Mouse (Mus musculus): Measurements from ENCODE around the gene Rnf185. TPM values are rescaled to one million over a fixed set of nuclear protein-coding genes. Genes with fewer than 3 reads are reported as not detected.

Rnf185 gene
- total RNA-seq, 2 experiments from 2014 or later, result 19.6 to 21.3 TPM

DNA sequence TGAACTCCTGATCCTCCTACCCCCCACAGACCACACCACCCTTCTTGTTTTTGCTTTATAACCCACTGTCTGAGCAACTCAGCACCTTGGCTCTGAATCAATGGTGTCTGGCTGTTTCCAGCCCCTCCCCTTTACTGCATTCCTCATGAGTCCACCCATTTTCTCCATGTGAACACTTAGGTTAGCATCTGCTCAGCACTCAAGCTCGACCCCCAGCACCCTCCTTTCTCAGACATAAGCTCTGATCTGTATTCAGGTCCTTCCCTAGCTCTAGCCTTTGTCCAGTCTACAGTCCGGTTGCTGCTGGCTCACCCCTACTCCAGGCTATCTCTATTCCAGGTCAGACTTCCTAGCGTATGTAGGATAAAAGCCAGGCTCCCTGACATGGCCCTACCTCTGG lies 56.1 kb downstream of the Rnf185 start:
- no peak for DNase-seq

DNA sequence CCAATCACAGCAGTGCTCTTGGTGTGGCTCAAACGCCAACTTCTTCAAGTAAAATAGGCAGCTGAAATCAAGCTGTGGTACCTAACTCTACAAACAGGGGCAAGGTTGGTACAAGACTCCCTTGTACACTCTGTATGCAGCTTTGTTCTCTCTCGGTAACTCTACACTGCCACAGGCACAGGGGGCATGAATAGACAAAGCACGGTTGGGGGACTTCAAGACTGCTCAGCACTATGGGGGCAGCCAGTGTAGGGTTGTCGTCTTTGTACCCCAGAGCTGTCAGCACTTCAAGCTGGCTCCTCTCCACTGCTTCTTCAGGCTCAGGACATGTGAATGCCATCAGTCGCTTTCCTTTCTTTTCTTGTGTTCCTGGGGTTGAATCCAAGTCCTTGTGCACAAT lies 57.6 kb downstream of the Rnf185 start:
- no peak for DNase-seq

DNA sequence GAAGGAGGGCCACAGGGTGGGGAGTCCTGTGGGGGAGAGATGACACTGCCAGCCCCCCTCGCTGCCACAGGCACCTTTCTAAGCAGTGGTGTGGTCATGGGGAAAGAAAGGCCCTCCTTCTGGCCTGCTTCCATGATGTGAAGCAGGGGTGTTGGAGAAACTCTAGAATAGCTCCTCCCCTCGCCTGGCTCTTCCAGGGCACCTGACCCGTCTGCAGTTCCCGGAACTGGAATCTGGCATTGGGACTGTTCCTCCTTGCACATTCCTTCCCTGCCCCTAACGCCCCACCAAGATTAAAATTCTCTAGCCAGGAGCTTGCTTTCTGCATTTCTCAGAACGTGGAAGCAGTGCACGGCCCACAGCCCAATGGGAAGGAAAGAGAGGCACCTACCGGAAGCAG lies 59.6 kb downstream of the Rnf185 start:
- no peak for DNase-seq

DNA sequence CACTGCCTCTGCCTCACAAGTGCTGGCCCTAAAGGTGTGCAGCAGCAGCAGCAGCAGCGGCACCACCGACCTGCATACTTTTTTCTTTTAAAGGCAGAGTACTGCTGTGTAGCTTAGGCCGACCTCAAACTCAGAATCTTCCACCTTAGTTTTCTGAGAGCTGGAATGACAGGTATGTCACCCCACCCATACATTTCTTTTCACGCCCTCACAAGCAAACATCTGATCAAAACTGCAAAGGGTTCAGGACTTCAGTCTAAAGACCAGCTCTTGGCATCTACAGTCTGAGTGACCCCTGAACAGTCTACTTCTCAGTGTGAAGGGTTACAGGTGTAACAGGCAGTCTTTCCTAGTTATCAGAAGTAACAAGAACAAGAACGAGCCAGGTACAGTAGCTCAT lies 61.4 kb downstream of the Rnf185 start:
- DNase-seq, result no peak

DNA sequence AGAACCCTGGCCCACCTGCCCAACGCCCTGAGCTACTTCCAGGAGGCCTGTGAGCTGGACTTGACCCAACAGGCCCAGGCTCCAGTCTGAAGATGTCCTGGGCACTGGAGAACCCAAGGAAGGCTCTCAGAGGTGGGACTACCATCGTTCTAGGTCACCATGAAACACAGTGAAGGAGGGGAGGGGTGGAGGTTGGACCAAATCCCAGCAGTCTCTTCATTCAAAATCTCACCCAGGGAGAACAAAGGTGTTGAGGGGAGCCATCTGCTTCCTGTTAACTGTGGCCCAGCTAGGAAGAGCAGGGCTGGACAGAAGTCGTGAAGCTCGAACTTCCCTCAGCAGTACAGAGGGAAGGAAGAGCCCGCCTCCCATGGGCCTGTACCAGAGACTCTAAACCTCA lies 62.2 kb downstream of the Rnf185 start:
- no peak for DNase-seq

DNA sequence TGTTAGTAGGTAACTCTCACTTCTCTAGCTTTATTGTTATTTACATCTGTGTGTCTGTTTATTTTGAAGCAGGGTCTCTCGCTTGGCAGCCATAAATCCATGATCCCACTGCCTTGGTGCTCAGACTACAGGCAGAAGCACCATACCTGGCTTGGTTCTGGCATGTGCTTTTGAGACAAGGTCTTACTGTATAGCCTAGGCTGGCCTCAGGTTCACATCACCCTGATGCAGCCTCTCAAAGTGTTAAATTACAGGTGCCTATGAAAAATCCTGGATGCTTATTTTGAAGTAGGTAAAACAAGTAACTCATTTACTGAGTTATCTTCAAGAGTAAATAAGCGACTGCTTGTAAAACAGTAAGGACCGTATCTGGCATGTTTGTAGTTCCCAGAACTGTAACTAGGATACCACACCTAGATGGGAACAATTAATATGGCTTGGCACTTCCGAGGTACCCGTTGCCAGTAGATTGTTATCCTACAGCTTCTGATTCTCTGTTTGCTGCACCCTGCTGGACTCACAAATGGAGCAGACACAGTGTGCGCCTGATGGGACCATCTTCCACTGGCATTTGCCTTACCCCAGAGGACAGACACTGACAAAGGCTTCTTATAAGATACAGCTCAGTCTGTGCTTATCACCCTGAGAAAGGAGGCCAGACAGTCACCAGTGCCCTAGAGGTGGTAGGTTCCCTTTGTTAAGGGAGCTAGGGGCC lies 64.5 kb downstream of the Rnf185 start:
- DNase-seq, result no peak

DNA sequence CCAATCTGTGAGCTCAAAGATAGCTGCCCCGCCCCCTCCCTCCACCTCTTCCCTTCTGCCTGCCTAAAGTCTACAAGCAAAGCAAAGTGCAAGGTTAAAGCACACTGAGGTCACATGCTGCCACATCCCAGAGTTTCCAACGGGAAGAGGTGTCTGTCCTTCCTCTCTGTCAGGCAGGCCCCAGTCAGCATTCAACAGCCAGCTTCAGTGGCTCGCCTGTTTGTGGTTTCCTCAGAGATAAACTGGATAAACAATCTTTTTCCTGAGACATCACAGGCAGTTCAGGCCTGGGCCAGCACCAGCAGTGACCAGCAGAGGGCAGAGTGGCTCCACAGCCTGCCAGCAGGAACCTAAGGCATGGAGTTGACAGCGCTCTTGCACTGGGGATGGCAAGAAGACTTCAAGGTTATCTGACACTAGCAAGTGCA lies 65.2 kb downstream of the Rnf185 start:
- peak; percentile 91 for DNase-seq

DNA sequence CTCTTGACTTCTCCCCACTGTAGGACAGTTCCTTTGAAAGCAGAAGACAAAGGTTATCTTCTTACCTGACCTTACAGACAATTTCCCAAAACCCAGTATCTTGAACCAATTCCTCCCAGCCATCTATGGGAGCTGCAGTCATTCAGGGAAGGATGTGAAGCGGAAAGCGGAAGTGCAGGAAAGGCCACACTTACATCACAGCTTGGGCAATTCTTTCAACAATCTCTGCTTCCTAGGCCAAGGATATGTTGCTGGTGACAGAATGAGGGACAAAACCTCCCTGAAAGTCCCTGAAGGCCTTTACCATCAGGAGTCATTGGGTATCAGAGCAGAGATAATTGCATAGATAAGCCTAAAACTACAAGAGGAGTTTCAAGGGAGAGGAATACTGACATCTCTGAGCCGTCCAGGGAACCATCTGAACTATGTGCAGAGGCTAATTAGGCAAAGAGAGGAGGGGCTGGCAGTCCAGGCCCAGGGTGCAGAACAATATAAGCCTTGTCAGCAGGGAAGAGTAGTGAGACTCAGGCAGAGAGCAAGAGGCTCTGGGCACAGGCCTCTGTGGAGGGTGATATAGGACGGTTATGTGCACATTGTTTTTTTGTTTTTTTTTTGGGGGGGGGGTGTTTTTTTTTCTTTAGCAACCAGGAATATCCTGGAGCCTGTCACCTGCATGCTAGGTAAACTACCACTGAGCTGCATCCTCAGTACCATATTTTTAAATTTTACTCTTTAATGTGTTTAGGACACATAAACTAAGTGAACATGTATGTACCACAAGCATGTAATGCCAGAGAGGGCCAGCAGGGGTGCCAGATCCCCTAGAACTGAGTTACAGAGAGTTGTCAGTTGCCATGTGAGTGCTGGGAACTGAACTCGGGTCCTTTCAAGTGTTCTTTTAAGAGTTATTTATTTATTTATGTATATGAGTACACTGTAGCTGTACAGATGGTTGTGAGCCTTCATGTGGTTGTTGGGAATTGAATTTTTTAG lies 69.3 kb downstream of the Rnf185 start:
- no peak for DNase-seq

DNA sequence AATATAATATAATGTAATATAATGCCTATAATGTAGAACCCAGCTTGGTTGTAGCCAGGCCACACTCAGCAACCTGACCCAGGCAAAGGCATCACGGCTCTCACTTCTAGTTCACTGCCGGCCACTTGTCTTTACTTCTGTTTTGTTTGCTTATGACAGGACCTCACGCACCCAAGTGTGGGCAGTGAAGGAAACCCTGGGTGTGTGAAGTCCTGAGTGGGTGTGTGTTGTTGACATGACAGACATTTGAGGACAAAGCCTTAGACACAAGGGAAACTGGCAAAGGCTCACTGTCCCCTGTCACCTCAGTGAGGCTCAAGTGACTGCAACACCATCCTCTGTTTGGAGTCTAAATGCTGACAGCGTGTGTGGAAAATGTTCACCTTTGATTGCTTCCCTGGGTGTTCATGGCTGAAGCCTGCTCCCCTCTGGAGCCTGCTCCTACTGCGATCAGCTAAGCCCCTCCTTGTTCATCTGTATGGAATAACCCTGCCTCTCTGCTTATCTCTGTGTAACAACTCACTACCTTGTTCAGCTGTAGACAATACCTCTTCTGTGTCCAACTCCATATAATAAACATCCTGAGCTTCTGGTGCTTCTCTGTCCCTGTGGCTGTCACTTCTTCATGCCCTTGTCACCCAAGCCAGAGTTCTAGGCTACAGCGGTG lies 70.9 kb downstream of the Rnf185 start:
- DNase-seq, result no peak

DNA sequence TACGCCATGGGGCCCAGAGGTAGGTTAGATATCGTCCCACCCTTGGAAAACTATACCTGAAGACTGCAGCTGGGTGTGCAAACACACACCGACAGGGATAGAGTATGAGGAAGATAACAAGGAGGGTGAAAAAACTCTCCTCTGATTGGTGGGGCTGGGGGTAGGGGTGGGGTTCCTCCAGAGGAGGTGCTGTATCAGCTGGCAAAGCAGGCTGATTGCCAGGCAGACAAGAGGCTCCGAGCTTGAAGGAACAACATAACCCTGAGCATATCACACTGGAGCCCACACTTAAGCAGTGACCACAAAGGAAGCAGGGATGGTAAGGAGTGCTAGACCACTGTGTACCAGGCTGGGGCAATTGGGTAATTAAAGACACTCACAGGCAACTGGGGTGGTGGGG lies 72.7 kb downstream of the Rnf185 start:
- no peak for DNase-seq

DNA sequence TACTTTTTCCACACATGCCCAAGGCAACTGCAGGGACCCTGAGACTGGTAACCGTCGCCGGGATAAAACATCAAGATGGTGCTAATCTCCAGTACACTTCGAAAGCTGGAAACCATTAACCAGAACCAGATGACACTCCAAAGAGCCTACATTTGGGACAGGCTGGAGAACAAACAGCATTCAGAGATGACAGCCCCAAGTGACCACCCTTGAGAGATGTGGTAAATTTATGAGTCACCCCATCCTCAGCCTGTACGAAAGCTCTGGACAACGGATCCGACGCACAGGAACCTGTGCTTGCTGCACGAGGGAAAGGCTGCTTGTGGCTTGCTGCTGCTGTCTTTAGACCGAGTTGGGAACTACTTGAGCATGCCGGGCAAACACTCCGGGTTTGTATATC lies 77.4 kb downstream of the Rnf185 start:
- DNase-seq, result no peak

DNA sequence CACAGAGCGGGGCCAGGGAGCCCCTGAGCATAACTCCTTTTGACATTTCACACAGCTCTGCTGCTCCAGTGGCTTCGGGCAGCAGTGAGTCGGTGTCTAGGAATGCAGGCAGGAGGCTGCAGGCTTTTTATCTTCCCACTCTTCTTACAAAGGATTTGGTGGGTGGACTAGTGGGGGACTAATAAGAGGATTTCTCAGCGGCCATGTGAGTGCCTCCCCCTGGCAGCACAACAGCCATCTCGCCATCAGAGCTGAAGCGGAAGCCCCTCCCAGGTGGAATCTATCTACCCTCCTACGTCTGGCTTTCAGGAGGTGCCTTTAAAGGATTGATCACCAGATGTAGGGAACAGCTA lies 77.9 kb downstream of the Rnf185 start:
- DNase-seq, result no peak

DNA sequence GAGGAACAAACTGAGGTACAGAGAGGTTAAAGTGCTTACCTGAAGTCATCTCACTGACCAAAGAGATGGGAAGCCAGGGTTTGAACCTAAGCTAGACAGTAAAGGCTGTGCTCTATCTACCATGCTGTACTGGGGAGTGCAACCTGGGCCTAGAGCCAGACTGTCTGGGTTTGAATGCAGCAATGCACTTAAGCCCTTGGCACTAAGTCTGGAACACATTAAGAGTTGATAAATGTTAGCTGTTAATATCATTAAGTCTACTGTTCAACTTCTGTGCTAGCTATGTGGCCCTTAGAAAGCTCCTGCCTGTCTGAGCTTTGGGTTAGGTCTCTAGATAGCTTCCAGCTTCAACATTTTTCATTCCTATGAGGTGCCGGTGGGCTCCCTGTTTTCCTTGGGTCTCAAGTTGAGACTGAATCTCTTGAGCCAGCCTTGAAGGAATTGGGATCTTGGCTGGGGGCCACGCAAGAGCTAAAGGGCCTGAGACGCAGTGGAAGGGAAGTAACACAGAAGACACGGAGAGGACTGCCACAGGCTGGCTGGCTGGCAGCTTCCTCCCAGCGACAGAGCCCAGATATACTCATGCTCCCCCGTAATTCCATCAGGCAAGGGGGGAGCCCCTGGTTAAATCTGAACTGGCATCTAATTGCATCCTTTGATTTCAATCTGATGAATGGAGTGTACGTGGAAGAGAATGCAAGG lies 78.4 kb downstream of the Rnf185 start:
- DNase-seq, result peak; percentile 21

DNA sequence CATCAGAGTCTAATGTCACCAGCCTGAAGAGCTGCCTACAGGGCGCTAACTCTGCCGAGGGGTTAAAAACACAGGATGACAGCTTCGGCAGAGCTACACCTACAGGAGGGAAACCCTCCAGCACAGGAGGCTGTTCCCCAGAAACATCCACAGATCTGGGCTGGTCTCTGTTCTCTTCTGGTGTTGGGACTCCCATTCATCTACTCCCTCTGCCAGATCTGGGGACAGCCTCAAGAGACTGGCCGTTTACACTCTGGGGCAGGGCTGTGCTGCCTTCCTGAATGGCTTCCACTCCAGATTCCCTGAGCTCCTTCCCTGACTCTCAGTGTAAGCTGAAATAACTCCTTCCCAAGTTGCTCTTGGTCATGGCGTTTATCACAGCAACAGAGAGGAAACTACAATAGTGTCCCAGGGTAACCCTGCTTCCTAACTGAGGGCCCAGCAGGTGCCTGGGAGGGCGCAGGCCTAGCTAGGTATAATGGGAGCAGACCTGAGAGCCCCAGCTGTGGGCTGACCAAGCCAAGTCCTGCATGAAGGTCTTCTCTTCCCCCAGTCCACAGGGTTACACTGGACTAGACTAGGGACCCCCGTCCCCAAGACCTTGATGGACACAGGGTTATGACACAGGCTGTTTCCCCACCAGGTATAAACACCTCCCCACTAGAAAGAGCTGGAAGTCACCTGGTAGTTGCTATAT lies 80.4 kb downstream of the Rnf185 start:
- DNase-seq, result no peak

DNA sequence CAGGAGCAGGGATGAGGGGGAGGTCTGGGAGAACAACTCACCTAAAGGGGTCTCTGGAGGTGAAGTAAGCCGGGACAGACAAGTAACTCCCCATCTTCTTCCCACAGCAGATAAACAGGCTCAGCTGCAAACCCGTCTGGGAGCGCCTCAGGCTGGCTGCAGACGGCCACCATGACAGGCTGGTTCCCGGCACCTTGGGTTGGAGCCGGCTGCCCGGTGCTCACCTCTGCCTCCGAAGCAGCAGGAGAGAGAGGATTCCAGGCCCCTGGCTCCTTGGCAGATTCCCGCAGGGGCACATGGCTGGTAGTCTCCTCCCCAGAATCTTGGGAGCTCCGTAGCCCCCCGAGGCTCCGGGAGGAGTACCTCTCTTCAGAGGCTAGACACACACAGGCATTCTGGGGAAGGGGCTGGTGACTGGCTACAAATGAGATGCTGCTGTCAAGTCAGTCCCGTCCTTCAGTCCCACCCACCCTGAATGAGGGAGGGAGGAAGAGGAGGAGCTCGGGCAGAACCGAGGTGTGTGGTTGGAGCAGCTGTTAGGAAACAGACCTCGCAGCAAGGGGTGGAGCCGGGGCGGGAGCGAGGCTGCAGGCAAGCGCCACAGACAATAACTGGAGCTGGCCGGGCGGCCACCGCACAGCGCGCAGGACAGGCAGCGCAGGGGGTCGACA lies 81.1 kb downstream of the Rnf185 start:
- peak; percentile 77 for DNase-seq

DNA sequence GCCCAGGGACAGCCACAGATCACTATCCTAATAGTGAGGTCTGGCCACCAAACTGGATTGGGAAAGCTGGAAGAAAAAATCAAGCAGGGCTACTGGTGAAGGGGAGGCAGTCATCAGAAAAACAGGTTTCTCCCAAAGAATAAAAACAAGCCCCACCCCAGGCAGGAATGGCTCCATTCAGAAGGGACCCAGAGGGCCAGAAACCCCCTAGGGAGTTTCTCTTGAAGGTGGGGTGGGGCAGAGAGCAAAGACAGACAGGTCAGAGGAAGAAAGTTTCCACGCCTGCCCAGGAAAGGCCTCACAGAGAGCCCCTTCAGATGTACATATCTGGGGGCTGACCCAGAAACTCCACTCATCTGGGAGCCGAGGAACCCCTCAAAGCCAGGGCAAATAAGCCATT lies 82.0 kb downstream of the Rnf185 start:
- DNase-seq, result no peak

DNA sequence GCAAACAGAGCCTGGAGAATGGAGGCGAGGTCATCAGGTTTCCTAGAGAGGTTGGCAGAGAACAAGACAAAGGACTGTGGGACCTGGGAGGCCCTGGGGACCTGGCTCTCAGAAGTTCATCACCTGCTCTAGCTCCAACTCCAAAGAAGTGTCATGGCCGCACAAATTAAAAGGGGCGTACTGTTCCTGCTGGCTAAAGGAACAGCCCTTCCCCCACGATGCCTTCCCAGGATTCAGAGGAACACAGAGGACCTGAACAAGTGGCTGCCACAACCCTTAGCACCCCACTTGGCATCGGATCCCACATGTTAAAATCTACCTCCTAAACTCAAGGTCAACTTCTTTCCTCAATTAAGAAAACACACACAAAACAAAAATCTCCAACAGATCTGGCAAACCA lies 82.7 kb downstream of the Rnf185 start:
- DNase-seq, result no peak

DNA sequence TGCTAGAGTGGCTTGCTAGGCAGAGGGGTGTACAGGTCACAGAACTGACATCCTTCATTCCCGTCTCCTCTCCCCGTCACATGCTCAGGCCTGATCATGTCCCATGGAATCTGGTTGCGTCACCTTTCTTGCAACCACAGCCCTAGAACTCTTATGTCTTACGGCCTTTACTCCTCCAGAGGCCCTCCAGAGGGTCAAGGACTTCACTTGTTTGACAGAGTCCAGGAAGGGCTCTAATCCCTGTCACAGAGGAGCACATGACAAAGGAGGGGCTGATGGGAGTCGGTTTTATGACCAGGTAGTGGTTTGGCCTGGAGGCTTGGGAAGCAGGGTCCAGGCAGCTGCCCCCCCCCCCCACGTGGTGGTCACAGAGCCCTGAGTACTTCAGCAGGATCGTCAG lies 83.2 kb downstream of the Rnf185 start:
- no peak for DNase-seq

DNA sequence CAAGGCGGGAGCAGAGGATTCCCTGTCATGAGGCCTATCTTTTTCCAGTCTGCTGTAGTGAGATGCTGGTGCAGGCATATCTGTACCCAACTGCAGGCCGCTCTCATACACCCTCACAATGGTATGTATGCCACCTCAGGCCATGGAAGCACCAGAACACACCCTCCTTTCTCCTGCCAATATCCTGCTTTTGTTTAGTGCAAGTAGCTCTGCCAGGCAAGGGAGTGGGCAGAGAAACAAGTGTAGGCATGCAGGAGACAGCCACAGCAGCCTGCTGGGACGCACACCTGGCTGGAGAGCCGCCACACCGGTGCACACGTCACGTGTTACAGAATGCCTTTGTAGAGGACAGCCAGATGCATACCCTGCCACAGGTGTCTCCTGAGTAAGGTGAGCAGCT lies 85.8 kb downstream of the Rnf185 start:
- DNase-seq, result no peak

Measured in gastrocnemius, postnatal 10 days (tissue).